Mouse (Mus musculus): ENCODE results near the gene Adipor1.
A peak's percentile ranks its signal among the peaks of the same experiment; 100 is the strongest.
"Not testable (repeated sequence)": the region's sequence is repeated elsewhere in the genome, so short reads cannot be mapped to it uniquely, and the experiment has no call there.

Adipor1 gene

DNA sequence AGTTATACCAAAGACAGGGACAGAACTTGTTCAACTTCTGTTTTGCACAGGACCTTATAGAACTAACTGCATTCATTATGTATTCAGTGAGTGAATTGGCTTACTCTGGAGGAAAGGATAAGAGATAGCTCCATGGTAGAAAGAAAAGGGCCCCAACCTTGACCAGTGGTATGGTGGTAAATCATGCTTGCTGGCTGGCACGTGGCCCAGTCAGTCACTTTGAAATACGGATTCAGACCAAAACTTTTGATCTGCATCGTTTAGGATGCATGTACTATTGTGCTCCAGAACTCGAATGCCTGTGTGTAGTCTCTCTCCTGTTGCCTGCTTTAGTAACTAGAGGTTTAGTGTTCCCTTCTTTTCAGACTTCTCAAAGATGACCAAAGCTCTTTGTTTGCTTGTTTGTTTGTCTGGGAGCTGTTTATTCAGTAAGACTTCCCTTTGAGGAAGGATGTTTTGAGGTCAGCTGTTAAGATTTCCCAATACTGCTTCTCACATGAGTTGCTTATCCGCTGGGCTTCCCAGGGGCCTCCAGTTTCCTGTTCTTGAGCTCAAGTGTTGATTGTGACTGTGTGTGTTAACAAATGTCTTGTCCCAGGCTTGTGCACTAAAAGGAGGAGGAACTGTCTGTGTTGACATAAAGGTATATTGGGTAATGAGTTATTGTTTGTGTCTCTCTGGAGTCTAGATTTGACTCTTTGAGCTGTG is 4.7 kb downstream of the Adipor1 start:
- DNase-seq (ENCODE audit: low read depth, low spot score), result no peak

DNA sequence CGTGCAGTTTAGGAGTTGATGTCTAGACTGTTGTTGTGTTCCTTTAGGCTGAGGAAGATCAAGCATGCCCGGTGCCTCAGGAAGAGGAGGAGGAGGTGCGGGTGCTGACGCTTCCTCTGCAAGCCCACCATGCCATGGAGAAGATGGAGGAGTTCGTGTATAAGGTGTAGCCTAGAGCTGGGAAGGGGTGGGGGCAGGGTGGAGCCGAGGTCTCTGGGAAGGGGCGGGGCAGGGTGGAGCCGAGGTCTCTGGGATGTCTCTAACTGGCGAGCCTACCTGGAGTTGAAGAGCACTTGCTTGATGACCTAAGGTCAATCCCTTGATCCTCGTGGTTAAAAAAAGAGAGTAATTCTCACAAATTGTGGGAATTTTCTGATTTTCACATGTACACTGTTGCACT is 8.7 kb downstream of the Adipor1 start:
- no peak for DNase-seq (ENCODE audit: low read depth, low spot score)

DNA sequence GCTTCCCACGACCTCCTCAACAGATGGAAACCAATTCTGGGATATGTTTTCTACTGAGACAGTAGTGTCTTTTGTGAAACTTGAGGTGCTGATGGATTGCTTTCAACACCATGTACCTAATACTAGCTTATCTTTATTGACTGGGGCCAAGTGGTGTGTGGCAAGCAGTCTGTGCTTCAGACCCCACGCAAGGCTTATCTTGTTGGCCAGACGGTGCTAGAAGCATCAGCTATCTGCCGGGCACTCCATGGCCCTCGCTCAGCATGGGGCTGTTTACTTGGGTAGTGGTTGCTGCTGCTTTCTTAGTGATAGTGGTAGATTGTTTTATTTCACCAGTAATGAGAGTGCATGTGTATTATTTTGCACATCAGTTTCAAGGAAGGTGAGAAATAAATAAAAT is 11.1 kb downstream of the Adipor1 start:
- no peak for DNase-seq (ENCODE audit: low read depth, low spot score)

DNA sequence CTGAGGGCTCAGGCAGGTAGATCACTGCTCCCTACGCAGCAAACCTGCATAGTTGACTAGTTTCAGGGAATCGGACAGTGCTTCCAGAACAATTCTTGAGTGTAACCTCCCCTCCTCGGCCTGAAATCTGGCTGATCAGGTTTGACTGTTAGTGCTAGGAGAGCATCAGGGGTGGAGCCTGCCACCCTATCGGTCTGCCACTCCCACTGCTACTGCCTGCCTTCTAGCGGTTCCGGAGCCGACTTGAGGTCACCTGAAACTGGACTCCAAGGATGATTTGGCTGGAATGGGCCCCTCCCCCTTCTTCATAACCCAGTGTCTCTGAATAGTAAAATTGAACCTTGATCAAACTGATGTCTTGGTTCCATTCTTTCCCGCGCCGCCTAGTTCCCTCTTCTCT is 17.8 kb downstream of the Adipor1 start:
- no peak for DNase-seq (ENCODE audit: low read depth, low spot score)

DNA sequence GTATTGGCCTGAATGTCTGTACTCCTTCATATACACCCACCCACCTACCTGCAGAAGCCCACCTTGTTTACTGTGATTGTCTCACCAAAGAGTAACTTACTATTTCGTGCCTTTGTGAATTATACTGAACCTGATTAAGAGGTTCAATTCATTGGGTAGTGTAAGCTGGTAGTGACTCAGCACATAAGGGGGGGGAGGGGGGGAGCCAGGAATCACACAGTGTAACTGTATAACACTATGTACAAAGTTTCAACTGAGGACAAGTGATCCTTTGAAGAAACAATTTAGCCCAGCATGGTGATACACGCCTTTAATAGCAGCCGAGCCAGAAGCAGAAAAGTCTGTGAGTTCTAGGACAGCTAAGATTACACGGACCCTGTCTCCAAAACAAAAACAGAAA is 18.3 kb downstream of the Adipor1 start:
- DNase-seq (ENCODE audit: low read depth, low spot score), result no peak

DNA sequence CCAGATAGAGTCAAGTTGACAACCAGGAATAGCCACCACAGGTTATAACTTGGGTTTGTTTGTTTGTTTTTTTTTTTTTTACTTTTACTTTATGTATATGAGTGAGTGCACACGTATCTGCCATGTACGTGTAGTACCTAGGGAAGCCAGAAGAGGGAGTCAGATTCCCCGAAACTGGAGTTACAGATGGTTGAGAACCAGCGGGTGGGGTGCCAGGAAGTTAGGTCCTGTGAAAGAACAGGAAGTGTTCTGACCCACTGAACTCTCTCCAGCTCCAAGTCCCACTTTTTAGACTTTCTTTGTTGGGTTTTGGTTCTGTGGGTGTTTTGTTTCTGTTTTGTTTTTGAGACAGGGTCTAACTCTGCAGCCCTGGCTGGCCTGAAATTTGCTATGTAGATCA is 20.2 kb downstream of the Adipor1 start:
- peak; percentile 83 for DNase-seq (ENCODE audit: low read depth, low spot score)

DNA sequence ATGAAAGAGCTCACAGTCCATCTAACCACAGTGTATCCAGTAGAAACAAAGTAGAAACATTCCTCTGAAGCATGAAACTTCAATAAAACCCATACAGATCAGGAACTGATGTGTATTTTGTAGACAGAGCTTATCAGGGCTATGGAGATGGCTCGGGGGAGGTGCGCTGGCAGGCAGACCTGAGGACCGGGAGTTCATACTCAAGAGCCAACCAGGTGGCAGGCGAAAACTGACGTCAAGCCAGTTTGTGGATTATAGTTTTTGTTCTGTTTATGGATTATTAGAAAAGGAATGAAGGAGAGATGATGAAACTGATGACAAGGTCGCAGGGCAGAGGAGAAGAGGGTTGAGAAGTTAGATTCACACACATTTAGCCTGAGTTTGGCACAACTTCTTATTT is 25.3 kb downstream of the Adipor1 start:
- DNase-seq (ENCODE audit: low read depth, low spot score), result no peak

DNA sequence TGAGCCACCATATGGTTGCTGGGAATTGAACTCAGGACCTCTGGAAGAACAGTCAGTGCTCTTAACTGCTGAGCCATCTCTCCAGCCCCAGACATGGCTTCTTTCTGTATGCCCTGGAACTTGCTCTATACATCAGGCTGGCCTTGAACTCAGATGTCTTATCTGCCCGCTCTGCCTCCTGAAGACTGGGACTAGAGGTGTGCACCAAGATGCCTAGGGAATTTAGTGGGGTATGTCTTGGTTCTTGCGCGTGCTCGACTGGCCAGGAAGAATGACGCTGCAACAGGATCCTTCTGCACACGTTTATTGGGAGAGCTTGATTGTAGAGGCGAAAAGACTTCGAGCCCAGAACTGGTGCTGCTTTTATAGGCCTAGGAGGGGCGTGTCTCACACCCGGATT is 26.6 kb downstream of the Adipor1 start:
- not testable (repeated sequence) for DNase-seq (ENCODE audit: low read depth, low spot score)

DNA sequence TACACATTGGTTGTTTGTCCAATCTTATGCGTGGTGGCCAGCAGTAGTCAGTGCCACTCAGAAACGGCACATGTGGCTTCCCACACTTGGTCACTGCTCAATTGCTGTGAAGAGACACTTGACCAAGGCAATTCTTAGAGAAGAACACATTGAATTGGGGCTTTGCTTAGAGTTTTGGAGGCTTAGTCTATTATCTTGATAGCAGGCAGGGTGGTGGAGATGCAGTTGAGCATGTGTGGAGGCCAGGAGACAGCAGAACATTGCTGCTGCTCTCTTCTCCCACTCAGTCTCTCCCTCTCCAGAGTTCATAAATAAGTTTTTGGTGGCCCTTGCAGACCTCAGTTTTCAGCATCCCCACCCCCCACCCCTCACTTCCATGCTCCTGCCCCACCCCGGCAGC is 27.2 kb downstream of the Adipor1 start:
- DNase-seq (ENCODE audit: low read depth, low spot score), result no peak

DNA sequence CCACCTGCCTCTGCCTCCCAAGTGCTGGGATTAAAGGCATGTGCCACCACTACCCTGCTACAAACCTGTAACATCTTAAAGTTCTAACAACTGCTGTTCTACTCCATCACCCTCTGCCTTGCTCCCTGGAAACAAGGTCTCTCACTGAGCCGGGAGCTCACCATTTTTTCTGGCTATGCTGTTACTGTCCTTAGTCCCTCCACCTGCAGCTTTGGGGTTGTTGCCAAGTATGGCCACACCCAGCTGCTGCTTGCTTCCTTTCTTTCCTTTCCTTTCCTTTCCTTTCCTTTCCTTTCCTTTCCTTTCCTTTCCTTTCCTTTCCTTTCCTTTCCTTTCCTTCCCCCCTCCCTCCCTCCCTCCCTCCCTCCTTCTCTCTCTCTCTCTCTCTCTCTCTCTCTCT is 28.1 kb downstream of the Adipor1 start:
- DNase-seq (ENCODE audit: low read depth, low spot score), result not testable (repeated sequence)

DNA sequence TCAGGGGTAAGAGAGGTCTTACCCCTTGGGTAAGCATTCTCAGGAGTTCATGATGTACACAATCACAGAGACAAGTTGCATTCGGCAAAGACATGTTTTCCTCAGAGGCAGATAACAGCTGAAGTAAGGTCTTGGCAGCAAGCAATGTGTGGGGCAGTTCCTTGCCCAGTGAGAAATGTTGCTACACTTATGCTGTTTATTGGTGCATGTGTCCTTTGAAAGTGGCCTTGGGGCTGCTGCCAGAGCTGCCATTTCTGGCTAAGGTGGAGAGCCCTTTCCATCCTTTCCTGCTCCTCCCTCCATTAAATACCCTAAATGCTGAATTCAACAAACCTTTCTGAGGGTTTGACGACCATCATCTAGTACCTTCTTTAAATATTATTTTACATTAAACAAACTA is 30.2 kb downstream of the Adipor1 start:
- DNase-seq (ENCODE audit: low read depth, low spot score), result no peak

DNA sequence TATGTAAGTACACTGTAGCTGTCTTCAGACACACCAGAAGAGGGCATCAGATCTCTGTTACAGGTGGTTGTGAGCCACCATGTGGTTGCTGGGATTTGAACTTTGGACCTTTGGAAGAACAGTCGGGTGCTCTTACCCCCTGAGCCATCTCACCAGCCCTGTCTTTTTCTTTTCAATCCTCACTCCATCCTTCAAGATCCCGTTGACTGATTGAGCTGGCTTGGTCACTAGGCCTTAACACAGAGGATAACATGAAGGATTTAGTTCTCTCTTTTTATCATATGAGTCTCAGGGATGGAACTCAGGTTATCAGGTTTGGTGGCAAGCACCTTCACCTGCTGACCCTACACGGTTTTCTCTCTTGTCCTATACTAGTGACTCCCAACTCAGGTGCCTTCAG is 33.4 kb downstream of the Adipor1 start:
- not testable (repeated sequence) for DNase-seq (ENCODE audit: low read depth, low spot score)

DNA sequence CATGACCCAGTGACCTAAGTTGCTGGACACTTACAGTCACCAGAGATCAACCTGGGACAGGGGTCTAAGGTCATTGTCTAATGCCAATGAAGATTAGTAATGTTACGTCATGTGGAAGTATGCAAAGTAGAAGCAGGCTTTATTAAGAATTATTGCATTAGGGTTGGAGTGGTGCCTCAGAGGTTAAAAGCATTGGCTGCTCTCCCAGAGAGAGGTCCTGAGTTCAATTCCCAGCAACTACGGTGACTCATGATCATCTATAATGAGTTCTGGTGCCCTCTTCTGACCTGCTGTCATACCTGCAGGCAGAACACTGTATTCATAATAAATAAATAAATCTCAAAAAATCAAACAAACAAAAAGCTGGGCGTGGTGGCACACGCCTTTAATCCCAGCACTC is 35.0 kb downstream of the Adipor1 start:
- DNase-seq (ENCODE audit: low read depth, low spot score), result no peak

DNA sequence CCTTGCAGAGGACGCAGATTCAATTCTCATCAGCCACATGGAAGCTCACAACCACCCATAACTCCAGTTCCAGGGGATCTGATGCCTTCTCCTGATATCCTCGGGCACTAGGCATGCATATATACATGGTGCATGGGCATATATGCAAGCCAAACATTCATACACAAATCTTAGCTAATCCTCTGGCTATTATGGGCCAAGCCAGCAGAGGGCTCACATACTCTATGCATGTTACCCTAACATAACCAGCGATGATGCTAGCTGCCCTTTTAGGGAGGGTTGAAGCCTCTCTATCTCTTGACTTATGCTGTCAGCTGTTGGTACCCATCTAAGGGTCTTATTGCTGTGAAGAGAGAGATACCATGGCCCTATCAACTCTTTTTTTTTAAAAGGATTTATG is 35.8 kb downstream of the Adipor1 start:
- DNase-seq (ENCODE audit: low read depth, low spot score), result peak; percentile 59

DNA sequence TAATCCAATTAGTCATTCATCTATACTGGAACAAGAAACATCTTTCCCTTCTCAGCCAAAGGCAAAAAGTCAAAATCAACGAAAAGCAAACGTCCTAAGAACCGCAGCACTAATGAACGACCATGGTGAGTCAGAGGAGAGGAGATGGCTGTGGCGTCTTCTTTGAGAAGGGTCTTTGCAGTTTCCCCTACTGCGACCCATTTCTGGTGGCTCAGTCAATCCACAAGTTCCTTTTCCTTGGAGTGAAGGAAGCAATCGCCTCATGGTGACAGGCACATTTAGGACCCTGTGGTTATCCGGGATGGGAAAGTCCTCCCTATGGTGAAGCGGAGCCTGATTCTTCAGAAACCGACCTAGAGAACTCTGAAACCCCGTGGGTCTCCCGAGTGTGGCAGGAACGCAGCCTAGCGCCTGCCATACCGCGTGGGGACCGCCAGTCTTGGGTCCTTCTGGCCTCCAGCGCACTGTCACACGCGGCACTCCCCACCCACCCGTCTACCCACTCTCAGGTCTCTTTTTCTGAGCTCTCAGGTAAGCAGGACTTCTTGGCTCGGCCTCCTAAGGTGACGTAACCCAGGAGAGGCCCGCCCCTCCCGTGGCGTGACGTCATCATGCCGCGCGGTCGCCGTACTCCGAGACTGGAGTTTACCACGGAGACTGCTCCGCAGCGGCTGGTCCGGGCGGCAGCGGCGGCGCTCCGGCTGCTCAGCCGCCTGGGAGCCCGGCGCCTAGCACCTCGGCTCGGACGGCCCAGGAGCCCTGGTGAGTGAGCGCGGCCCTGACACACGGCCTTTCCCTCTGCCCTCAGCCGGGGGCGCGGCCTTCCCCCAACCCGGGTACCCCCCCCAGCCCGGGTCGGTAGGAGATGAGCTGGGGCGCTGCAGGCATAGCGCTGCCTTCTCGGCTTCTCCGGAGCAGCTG is 40.0 kb downstream of the Adipor1 start, which contains the start of gene Klhl12:
TSS of gene Klhl12 (plus strand) at position 628 of the 921 bp plus-strand sequence.
- DNase-seq (ENCODE audit: low read depth, low spot score), result peak; percentile 96

DNA sequence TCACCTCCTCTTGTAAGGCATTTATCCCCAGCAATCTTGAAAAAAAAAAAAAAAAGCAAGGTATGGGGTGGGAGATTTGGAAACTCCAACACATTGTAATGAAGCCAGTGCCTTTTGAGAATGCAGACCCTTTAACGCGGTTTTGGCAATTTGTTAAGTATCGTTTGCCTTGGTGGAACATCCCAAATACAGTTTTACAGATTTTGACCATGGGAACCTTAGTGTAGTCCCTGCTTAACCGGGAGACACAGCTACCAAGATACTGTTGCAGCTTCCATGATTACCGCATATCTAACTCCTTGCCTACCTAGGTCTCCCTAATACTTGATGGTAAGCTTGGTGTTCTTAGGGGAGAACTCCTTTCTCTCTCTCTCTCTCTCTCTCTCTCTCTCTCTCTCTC is 40.9 kb downstream of the Adipor1 start:
- DNase-seq (ENCODE audit: low read depth, low spot score), result no peak

DNA sequence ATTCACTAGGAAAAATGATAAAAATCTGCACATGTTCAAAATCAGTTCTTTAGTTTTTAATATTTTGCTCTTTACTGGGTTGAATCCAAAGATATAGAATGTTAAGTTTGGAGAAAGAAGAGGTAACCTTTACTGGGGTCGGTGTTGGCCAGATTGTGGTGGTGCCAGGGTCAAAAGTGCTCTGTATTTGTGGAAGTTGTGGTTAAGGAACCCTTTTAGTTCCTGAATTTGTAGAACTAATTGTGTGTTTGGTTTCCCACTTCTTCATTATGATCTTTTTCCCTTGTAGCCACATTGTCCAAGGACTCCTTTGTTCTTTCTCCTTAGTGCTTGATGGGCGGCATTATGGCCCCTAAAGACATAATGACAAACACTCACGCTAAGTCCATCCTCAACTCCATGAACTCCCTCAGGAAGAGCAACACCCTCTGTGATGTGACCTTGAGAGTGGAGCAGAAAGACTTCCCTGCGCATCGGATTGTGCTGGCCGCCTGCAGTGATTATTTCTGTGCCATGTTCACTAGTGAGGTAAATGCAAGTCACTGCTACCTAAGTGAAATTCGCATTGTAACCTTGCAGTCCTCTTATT is 43.1 kb downstream of the Adipor1 start:
- DNase-seq (ENCODE audit: low read depth, low spot score), result no peak

DNA sequence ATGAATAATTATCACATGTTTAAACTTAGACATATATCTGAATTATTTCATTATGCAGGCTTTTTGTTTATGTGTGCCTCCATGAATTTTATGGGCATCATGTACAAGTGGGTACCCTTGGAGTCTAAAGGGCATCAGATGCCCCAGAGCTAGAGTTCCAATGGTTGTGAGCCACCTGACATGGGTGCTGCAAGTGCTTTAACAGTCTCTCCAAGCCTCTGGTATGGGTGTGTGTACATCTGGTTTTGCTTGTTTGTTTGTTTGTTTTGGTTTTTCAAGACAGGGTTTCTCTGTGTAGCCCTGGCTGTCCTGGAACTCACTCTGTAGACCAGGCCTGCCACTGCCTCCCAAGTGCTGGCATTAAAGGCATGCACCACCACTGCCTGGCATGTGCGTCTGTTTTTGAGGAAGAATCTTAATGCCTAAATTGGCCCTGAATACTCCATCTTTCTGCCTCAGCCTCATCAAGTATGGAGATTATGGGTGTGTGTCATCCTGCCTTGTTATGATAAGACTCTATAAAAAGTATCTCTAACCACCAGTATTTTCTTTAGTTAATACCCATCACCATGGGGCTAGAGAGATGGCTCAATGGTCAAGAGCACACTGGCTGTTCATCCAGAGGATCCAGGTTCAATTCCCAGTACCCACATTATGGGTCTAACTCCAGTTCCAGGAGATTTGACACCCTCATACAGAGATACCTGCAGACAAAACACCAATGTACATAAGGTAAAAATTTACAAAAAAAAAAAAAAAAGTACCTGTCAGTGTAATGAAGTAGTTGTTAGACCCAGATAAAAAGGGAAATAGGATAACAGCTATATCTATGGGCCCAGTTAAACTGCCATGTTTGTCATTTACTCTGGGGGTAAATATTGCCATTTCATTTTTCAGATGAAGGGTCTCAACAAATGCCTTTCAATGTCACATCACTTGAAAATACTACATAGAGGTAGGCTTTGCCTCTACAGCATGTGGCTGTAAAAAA is 45.4 kb downstream of the Adipor1 start:
- no peak for DNase-seq (ENCODE audit: low read depth, low spot score)

All from A20 (cell line).